Mouse (Mus musculus): Measurements from ENCODE around the gene Hsd17b13. TPM values are rescaled to one million over a fixed set of nuclear protein-coding genes. Genes with fewer than 3 reads are reported as not detected.

Hsd17b13 gene
- 0.19 and 0.42 TPM in 2 replicates for polyA plus RNA-seq (2015; fragmentation: Nextera tagmentation; extraction: Ambion mirVana)

DNA sequence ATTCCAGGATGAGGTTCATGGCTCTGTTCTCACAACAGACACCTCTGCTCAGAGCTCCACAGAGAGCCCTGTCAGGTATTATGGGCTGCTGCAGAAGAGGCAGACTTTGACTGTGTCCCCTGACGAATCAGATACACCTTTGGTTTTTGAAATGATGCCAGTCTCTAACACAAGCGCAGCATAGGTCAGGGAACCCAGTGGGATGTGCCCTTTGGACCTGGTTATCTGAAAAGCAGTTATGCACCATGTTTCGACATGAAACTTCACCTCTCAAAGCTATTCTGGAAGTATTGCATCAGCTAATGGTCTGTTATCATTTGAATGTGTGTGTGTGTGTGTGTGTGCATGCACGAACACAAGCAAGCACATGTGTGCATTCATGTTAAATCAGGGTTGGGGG lies at the start of gene Hsd17b13:
Gene Hsd17b13 (minus strand): TSS at position 114 of the 400 bp plus-strand sequence.

DNA sequence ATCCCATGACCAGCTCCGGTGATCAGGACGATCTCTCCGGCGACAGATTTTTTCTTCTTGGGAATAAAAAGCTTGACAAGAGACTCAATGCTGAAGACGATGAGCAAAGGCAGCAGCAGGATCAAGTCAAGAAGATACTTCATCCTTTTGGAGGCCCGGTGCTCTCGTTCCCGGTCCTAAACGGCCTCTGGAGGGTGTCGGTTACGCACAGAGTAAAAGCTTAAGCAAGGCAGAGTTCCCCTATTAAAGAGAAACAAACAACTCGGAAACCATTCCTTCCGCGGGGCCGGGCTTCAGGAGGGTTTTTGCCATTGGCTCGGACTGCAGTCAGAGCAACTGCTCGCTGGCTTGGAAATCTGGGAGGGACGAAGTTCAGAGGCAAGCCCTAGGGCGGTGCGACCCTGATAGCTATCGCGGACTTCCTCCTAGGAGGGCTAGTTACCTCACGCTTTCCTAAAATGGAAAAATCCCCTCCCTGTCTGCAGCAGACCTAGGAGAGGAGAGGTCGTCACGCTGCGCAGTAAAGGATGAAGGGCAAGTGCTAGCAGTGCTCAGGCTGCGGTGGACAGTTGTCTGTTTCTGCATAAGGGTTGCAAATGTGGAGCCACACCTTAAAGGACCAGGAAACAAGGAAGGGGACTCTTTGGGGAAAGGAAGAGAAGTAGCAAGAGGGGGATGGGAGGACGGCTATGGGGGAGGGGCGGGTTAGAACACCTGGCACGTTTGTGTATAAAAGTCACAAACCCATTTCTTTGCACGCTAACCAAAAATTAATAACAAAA lies 44.6 kb upstream of the Hsd17b13 start, which contains the start of gene Hsd17b11:
Gene Hsd17b11 (minus strand): TSS at position 323 of the 782 bp plus-strand sequence.

DNA sequence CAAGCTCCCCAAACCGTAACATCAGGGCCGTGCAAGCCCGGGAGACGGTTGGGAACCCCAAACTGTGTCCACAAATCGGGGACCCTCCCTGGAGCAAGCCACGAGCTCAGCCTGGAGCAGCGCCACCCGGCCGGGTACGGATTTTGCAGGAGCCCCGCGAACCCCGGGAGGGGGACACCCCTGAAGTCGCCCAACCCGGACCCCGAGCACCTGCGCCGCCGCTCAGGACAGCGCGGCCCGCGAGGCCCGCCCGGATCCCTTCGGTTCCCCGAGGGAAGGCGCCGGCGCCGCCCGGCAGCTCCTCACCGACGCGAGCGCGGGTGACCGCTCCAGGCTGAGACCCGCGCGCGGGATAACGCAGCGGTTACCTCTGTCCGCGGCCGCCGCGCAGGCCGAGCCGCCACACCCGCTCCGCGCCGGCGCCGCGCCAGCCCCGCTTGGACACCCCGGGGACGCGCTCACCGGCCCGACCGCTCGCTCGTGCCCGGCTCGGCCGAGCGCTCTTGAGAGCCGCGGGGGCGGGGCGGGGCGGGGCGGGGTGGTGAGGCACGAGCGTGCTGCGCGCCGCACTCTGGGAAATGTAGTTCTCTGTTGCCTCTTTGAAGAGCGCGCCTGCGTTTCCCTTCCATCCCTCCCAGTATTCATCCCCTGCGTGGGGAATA lies 66.3 kb downstream of the Hsd17b13 start, which contains the start of gene Klhl8:
Gene Klhl8 (minus strand): TSS at position 512 of the 662 bp plus-strand sequence.

Other genes with a start within 250 kb of the Hsd17b13 start
- 2.1 and 2.8 TPM in 2 replicates for gene Klhl8, start 66.2 kb downstream of the Hsd17b13 start, polyA plus RNA-seq (2015; fragmentation: Nextera tagmentation; extraction: Ambion mirVana)
- 7.1 and 8.3 TPM in 2 replicates for gene Hsd17b11, start 44.5 kb upstream of the Hsd17b13 start, polyA plus RNA-seq (2015; fragmentation: Nextera tagmentation; extraction: Ambion mirVana)
- 84.8 and 98.9 TPM in 2 replicates for gene Nudt9, start 68.9 kb upstream of the Hsd17b13 start, polyA plus RNA-seq (2015; fragmentation: Nextera tagmentation; extraction: Ambion mirVana)
- not detected in 2 replicates for gene Gm17660, start 100.2 kb upstream of the Hsd17b13 start, polyA plus RNA-seq (2015; fragmentation: Nextera tagmentation; extraction: Ambion mirVana)
- 37.6 and 45.1 TPM in 2 replicates for gene Sparcl1, start 136.3 kb upstream of the Hsd17b13 start, polyA plus RNA-seq (2015; fragmentation: Nextera tagmentation; extraction: Ambion mirVana)
- not detected in 2 replicates for gene Dspp, start 193.3 kb upstream of the Hsd17b13 start, polyA plus RNA-seq (2015; fragmentation: Nextera tagmentation; extraction: Ambion mirVana)
- gene Dmp1, start 225.2 kb upstream of the Hsd17b13 start, polyA plus RNA-seq (2015; fragmentation: Nextera tagmentation; extraction: Ambion mirVana): 0.06 and 0.08 TPM in 2 replicates

All from spleen, postnatal 0 days (tissue).